Mouse (Mus musculus): Measurements from ENCODE around the gene Arl13b.

Gene Arl13b

DNA sequence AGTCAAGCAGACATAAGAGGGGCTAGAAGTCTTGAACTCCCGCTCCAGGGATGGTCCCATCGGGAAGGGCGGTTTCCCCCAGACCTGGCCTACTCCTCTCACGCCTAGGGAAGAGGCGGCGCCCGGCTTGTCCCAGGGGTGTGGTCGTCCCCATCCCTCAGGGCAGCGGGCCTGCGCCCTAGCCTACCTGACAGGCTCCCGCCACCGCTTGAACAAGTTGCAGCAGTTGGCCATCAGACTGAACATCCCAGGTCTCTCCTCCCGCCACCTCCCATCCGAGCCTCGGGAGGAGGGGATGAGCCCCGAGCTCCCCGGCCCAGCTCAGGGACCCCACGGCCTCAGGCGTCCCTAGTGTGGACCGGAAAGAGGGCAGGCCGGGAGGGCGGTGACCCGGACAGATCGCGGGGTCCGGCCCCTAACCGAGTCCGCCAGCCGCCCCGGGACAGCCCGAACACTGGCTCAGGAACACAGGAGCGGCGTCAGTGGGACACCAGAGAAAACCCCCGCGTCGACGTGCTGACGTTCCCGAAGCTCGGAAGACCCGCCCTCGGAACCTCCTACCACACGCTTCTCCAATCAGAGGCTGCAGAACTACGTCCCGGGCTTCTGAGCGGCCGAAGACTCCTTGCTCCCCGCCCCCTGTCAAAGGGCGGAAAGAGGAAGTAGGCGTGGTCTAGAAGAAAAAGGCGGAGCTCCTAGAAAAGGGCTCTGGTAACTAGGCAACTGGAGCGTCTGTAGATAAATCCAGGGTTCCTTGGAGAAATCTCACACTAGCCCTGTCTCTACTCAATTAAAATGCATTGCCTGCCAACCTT lies at the start of gene Arl13b:
TSS of gene Arl13b (minus strand) at position 543 of the 815 bp plus-strand sequence.
- peak; percentile 94 to 97 for DNase-seq

DNA sequence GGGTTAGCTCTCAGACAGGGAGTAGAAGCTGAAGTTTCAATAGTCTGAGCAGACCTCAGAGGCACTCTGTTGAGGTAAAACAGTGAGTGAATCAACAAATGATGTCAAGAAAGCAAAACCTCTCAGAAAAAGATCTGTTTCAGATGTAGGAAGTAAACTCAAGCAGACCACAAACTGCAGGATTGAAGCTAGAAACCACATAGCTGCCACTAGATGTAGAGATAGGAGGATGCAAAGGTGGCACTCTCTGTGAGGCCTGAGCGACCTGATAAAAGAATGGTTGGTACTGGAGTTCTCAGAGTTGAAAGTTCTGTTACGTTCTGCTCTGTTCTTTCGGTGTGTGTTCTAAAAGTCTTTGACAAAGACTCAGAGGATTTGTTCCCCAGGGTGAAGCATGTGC lies 49.0 kb upstream of the Arl13b start:
- no peak for DNase-seq

DNA sequence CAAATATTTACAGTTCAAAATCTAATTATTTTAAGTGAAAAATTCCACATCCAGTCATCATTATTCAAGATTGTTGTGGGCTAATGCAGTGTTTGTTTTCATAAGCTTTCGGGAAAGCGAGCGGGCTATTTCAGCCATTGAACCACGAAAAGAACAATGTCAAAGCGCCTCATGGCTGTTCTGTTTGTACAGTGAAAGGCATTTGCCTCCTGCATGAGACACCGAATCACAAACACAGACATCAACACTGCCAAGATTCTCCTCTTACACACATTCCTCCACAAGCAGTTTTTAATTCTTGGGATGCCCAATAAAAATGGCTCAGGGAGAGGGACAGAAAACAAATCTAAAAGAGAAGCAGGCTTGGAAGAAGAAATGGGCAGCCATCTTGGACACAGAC lies 27.2 kb upstream of the Arl13b start:
- DNase-seq = no peak

DNA sequence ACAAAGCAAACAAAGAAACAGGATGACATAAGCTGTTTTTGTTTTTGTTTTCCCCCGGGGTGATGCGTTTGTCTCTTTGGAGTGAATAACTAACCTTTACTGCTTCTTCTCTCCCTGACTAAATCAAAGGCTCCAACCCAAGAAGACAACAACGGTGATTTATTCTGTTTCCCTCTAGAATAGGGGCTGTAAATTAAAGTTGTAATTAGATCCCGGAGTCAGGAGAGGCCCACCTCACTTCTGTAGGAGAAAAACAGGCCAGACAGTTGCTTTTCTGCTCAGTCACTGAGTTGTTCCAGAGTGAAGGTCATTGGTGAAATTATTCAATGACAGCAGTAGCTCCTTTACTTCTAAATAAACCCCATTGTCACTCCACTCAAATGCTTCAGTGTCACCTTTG lies 26.3 kb upstream of the Arl13b start:
- DNase-seq = no peak

DNA sequence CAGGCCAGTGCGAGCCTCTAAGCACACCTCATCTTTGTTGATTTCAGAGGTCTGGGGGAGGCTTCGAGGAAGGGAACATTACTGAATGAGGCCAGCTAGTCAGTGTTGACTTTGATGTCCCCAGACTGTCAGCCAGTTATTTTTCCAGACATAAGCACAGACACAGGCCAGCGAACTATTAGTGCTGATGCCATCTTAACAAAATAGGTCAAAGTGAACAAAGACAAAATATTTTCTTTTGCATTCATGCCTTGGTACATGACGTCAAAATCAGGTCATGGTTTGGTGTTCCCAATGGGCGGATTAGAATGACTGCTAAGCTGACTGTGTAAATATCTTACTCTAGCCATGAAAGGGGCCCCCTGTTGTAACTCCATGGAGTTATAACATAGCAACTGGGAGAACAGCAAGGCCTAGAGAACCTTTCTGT lies 25.9 kb upstream of the Arl13b start:
- DNase-seq = no peak

DNA sequence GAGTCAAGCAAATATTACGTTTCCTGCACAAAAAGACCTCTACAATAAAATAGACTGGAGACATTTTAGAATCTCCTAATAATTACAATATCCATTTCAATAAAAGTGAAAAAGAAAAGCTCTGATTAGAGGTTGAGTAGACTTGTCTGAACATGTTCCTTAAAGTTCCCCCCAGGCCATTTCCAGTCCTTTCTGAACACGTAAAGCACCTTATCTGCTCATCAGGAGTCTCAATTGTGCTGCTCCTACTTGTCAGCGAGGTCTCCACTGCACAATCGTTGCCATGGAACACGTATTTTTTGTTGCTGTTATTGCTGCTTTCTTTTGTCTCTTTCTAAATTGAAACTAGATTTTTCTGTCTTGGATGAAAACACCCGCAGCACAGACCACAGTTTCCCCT lies 14.6 kb upstream of the Arl13b start:
- DNase-seq = no peak

DNA sequence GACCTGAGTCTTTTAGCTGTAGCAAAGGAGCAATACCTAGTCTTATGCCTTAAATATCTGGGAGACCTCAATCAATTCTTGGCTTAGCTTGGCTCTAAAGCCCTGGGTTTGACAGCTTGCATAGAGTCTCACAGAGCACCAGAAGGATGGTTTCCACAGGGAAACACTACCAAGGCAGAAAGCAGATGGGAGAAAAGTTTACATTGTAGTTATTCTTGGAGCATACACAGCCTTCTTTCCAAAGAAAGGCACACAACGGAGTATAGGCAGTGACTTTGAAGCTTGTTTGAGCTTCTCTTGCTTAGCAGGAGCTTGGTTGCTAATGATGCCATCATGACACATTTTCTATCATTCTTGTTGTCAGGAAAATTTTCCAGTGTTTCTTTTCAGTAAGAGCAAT lies 13.3 kb upstream of the Arl13b start:
- DNase-seq = no peak

DNA sequence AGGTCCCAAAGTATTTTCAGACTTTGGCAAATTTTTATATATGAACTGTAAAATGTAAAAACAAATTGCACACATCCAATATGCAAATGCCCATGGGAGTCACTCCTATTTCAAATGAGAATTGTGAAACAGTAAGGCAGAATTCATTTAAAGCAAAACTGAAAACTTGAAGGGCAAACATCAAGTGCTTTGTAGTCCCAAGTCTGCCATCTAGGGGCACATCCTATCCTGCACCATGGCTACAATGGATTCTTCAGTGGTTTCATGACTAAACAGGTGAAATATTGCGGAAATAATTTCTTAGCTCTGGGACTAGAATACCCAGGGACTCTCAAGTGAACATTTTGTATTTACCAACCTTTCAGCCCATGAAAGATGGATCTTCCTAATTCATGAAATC lies 11.2 kb upstream of the Arl13b start:
- peak; percentile 18 to 48 for DNase-seq

DNA sequence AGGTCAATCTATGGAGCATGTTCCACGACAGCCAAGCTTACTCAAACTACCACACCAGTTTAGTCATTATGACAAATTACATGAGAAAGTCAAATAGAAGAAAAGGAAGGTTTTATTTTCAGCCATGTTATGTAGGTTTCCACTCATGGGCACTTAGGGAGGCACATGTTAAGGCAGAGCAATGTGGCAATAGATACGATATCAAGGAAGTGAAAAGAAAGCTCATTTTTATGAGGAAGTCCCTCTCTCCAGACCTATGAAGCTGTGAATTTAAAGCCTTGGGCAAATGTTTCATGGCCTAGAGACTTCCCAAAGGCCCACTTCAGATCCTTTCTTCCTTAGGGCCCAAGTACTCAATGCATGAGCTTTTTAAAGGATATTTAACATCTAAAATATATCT lies 10.7 kb upstream of the Arl13b start:
- no peak for DNase-seq

DNA sequence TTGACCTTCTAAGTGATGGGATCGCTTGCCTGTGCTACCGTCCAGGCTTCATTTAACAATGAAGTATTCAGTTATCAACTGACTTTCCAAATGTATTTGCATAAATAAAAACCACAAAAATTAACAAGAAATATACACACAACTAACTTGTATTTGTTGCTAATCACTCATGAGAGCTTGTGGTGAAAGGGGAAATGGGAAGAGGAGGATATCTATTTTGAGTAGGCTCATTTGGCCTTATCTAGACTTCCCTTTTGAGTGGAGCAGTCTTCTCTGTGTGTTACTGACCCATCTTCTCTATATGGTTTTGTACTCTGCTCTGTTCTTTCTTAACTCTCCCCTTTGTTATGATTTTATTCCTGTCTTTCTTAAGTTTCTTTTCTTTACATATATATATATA lies 9.4 kb upstream of the Arl13b start:
- no peak for DNase-seq

DNA sequence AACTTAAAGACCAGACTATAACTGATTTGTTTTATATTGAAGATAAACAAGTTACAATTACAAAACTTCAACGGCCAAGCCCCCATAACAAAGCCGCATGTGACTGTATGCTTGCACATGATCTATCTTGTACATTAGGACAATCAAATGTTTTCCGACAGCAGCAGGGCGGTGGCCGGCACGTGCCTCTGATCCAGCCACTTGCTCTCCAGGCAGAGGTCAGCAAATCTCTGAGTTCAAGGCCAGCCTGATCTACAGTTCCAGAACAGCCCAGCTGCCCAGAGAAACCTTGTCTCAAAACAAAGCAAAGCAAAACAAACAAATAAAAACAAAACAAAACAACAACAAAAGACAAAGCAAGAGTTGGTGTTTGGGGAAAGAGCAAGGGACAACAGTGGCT lies 8.5 kb upstream of the Arl13b start:
- peak in 1 of 2 experiments; percentile 6 for DNase-seq

DNA sequence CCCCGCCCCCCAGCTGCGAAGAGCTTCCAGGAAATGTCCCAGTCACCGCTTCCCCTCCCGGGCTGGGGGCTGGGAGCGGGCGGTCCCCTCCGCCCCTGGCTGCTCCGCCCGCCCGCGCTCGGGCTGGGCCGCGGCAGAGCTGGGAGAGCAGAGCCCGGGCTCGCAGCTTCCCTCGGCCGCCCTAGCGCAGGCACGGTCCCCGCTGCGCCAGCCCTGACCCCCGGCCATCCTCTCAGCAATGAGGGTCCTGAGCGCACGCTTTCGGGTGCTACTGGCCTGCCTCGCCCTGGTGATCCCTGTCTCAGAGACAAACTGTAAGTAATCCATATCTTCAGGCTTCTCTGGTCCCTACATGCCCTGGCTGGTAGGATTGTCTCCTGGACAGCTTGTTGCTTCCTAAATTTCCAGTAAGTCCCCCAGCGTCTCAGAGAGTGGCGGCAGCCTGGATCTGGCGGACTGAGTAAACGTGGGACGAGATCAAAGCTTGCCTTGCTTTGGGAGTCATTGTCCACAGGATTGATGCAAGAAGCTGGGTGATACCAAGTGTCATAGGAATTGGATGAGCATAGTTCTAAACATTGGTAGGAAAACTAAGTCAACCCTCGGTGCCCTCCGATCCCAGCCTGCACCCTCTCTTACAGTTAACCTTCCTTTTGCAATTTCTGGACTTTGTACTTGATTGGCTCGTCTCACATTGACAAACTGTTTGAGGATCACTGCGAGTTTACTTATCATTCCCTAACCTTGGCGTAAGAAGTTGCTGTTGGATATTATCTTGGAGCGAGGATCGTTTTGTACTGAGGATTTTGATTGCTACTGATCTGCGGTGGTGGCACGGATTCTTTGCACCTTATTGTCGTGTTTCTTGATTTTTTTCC lies 7.6 kb upstream of the Arl13b start, which contains the start of gene Pros1:
TSS of gene Pros1 (plus strand) at position 117 of the 878 bp plus-strand sequence.
- peak; percentile 60 to 81 for DNase-seq

DNA sequence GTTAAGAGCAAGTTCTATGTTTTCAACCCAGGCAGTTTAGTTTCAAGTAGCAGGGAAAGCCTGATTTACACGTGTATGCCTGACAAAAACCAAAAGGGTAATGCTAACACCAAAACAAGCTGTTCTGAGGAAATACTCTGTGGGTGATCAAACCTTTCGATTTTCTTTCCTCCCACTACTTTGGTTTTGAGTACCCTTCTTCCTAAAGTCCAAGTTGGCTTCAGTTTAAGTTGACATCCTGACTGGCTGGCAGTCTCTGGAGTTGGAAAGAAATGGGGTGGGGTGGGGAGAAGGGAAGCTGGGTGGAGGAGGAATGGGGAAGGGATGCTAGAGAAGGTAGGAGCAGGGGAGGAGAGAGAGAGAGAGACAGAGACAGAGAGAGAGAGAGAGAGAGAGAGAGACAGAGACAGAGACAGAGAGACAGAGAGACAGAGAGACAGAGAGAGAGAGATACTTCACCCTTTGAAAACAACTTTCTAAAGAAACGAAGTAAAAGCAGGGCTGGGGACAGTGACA lies 6.8 kb upstream of the Arl13b start:
- no peak for DNase-seq

DNA sequence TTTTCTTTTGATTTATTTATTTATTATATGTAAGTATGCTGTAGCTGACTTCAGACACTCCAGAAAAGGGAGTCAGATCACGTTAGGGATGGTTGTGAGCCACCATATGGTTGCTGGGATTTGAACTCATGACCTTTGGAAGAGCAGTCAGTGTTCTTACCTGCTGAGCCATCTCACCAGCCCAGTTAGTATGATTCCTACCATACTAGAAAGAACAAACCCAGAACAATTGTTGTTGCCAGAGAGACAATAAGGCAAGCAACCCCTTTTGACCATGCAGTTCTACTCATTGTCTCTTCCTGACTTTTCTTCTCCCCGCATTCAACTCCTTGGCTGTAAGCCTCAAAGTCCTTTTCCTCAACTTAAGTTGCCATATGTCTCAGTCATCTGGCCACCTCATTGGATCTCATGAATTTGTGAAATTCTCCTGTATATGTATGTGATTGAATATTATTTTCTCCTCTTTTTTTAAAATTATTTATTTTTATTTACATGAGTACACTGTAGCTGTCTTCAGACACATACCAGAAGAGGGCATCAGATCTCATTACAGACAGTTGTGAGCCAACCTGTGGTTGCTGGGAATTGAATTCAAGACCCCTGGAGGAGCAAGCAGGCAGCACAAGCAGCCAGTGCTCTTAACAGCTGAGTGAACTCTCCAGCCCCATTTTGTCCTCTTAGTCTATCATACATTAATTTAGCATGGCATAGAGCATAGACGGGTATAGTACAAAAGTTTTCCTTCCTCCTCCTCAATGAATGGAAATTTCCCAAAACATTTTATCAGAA lies 5.8 kb upstream of the Arl13b start:
- no peak for DNase-seq

DNA sequence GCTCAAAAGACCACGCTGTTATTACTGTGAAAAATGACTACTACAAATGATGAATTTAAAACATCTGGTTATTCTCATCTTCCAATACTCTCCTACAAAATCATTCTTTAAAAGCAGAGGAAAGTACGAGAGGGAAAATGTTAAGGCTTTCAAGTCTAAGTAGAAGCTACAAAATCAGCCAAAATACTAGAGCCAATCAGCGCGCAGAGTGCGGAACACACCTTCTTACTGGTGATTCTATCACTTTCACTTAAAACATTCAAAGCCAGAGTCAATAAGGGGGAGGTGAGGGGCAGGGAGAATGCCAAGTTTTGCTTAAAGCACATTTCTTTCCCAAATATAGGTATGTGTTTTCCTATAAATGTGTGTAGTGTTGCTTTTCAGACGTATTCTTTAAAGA lies 1.5 kb downstream of the Arl13b start:
- DNase-seq = no peak

DNA sequence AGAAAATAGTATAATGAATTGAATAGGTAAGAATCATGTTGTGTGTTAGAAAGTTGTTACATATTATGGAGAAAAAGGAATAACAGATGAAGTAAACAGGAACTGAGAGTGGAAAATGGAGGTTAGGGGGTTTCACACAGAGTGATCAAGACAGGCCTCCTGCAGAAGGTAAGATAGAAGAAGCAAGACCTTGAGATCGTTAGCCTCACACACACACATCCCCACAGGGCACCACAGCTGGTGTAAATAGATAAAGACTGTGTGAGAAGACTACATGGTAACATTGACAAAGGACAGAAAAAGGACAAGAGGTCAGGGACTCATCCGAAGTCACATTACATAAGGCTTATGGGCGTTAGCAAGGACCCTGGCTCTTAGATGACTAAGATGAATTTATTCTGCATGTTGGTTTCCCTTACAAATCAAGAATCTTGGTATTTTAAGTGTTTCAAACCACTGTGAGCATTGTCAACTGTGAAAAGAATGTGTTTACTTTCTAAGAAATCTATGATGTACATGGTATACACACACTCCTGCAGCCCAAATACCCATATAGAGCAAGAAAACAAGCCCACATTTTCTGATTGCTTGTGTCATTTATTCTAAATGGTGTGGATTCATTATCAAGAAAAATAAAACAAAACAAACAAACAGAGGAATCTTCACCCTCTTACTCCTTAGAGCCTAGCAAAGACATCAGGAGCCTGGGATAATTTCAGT lies 12.7 kb downstream of the Arl13b start:
- DNase-seq = no peak

DNA sequence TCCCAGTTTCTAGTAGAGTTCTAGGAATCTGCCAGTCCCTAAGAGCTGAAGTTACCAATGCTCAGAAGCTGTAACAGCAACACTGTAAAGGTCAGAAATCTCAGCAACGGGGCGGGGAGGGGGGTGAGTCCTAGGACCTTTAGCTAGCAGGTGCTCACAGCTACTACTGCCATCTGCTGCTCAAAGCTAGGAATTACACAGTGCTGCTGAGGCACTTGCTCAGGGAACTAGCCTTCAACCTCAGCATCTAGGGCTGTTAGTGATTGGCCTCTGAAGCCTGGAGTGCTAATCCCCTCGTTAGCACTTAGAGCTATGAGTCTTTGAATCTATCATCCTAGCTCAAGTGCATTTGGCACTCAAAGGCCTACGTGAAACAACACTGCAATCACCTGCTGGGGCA lies 14.4 kb downstream of the Arl13b start:
- peak; percentile 55 to 71 for DNase-seq

DNA sequence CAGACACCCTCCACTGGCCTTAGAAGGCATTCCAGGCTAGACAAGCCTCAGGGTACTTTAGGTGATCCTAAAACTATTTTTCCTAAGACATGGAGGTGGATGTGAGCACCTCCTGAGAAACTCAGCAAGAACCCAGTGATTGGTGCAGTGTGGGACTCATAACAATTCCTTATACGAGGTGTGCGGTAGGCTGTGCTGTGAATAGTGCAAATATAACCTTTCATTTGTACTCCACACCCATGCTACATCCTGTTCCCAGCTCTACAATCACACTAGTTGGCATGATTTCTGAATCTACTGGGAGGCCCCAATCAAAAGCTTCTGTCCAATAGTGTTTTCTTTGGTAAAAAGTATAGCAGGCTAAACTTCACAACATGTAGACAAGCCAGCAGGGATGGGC lies 14.8 kb downstream of the Arl13b start:
- DNase-seq = no peak

DNA sequence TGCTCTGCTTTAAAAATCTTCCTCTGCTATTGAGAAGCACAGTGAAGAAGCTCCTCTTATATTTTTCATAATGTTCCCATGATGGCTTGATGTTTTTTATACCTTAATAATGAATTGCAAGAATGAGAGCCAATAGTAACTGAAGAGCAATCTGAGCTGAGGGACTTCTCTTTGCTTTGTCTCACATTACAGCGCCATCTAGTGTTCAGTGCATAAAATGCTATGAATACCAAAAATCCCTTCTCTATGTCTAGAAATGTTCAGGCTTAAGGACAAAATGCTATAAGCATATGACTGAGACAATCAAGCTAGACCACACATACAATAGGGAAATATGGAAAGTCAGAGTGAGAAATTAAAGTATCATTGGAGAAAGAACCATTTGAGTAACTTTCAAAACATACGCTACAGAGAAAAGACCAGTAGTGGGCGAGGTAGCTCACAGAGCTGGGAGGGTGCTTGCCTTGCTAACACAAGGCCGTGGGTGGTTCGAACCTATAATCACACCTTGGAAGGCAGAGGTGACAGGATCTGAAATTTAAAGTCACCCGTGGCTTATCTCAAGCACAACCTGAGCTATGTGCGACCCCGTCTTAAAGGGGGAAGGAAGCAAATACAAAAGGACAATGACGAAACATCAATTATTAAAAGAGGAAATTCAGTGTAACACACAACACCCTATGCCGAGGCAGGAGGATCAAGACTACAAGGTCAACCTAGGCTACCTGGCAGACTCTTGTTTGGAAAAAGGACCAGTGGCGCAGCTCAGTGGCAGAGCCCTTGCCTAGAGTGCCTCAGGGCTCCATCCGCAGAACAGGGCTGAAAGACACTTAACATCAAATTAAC lies 20.5 kb downstream of the Arl13b start:
- peak; percentile 18 to 22 for DNase-seq

DNA sequence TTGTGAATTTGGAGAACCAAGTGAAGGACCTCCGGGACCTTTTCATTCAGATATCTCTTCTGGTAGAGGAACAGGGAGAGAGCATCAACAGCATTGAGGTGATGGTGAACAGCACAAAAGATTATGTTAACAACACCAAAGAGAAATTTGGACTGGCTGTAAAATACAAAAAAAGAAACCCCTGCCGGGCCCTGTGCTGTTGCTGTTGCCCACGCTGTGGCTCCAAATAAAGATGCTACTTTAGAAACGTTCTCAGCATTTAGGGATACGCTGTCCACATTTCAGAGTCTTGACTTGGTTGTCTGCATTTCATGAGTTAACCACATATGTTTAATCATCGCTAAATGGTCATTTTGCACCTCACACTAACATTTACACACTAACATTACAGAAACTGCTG lies 24.4 kb downstream of the Arl13b start:
- DNase-seq = no peak

DNA sequence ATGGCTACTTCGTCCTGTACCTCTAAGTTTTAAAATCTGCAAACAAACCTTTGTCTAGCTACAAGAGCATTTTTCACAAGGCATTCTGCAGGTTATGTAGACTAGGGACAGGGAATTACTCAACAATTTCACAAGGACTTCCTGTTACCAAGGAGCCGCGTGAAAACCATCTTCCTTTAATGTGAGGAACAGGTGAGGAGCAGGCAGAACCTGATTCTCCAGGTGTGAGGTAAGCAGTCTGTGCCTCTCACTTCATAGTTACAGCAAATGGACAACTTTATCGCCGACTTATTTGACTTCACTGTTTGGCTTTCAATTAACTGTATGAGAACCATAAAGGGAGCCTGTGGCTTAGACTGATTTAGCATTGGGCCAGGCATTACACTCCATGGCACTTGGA lies 32.3 kb downstream of the Arl13b start, which contains the start of gene Stx19:
TSS of gene Stx19 (plus strand) at position 186 of the 400 bp plus-strand sequence.
- no peak for DNase-seq

Data from kidney, postnatal 36 days (tissue).